ENCODE assay signal across 8 mouse cellular contexts in the genomic region with DNA sequence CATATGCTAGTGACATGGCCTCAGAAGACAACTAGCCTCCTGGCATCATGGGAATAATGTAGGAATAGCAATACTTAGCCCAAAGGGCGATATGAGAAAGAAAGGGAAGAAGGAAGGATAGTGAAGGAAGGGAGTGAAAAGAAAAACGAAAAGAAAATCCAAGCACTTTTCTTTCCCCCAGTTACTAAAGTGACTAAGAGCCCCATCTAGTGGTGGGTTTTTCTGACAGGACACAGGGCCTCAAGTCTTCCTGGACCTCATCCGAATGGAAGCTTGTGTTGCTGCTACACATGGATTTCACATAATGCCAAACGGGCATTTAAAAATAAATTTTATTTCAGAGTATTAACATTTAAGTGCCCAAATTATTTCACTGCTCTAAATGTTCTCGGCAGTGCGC. TPM values are rescaled to one million over a fixed set of nuclear protein-coding genes. Genes with fewer than 3 reads are reported as not detected.
DNase-seq lines count a peak whose midpoint lies in the region; ATAC-seq and TF ChIP-seq lines count a peak whose summit lies in the region.

No protein-coding gene starts in this region.

- H3K9me3 ChIP-seq in lung, postnatal 0 days (ENCODE audit: low read length), result no peaks in the 10 kb centered on the region

- no peak overlapping the region for H3K27ac ChIP-seq in left cerebral cortex, adult 2 months
- H3K27ac ChIP-seq in lung, postnatal 0 days (ENCODE audit: low read length), result no peak overlapping the region

- H3K4me1 ChIP-seq in lung, postnatal 0 days (ENCODE audit: insufficient read depth, low read depth, low read length), result no peaks in the 10 kb centered on the region

- H3K9ac ChIP-seq in lung, postnatal 0 days (replicated peaks; ENCODE audit: low read depth), result no peak overlapping the region

- no peaks in the 10 kb centered on the region for H3K36me3 ChIP-seq in lung, postnatal 0 days (ENCODE audit: insufficient read depth, low read length)

- no peak overlapping the region for H3K4me2 ChIP-seq in lung, postnatal 0 days (replicated peaks; ENCODE audit: low read depth, low read length)

- TF ChIP-seq EP300 in lung, postnatal 0 days (IDR thresholded peaks at IDR 0.05), result no peak

- WGBS in lung, postnatal 0 days, result 50% methylated on average over 6 of the region's 6 CpGs

- DNase-seq in cerebellum, adult 8-10 months, result peak; percentile 21
- DNase-seq in left cerebral cortex, adult 2 months (ENCODE audit: extremely low spot score in 1 of 2, low spot score in 2 of 2), result peak; percentile 26 to 36
- DNase-seq in left cerebral cortex, adult 11 months (ENCODE audit: low spot score), result no peak
- peak; percentile 64 for DNase-seq in MN1 (ENCODE audit: low spot score)
- DNase-seq in lung, postnatal 0 days (ENCODE audit: low spot score), result peak; percentile 64
- DNase-seq in spleen, postnatal 4 days (ENCODE audit: low spot score in 2 of 2), result no peak

- intact Hi-C loops in left cerebral cortex, adult 2 months (cut with DNase I), result loop anchor here (2.0 to 5.0 kb wide), 4 partner anchors 307 to 636 kb away; no protein-coding TSS in a partner anchor

- no peak overlapping the region for H3K4me3 ChIP-seq in left cerebral cortex, adult 2 months
- no peak overlapping the region for H3K4me3 ChIP-seq in lung, postnatal 0 days (ENCODE audit: low read depth, low read length)

- no peak for ATAC-seq in cerebellum, adult (ENCODE audit: insufficient number of reproducible peaks, low FRiP score, low TSS enrichment)
- ATAC-seq in erythroblast, adult 5-6 weeks (replicated peaks; ENCODE audit: low FRiP score, poor library complexity, severe bottlenecking), result peak; percentile 84
- ATAC-seq in lung, postnatal 0 days, result no peak

- no peaks in the 10 kb centered on the region for H3K27me3 ChIP-seq in lung, postnatal 0 days (replicated peaks; ENCODE audit: insufficient read depth, low read length)

- TF ChIP-seq CTCF in left cerebral cortex, adult 2 months (IDR thresholded peaks at IDR 0.05), result peak; percentile 78
- TF ChIP-seq CTCF in lung, postnatal 0 days (IDR thresholded peaks at IDR 0.05), result peak; percentile 78

RNA-seq across cellular contexts. Expression of gene Stxbp4, which starts 14.4 kb away (rescaled TPM):
- total RNA-seq in left cerebral cortex, adult 2 months (2021), result 10 to 100 TPM; 12.3 to 13.0 TPM
- 28.6 and 34.9 TPM in 2 replicates for total RNA-seq in erythroblast, adult 5-6 weeks (2015; ENCODE audit: low replicate concordance)
- 29.7 and 41.9 TPM in 2 replicates for total RNA-seq in erythroblast, adult 5-6 weeks (2017; ENCODE audit: low replicate concordance)
- 4.2 and 6.9 TPM in 2 replicates for polyA plus RNA-seq in lung, postnatal 0 days (2015; fragmentation: Nextera tagmentation; extraction: Ambion mirVana)

RNA-seq across cellular contexts. Expression of gene Cox11, which starts 14.5 kb away (rescaled TPM):
- 10 to 100 TPM; 26.7 to 32.5 TPM for total RNA-seq in left cerebral cortex, adult 2 months (2021)
- 40.3 and 52.6 TPM in 2 replicates for total RNA-seq in erythroblast, adult 5-6 weeks (2015; ENCODE audit: low replicate concordance)
- 33.4 and 45.7 TPM in 2 replicates for total RNA-seq in erythroblast, adult 5-6 weeks (2017; ENCODE audit: low replicate concordance)
- 17.6 and 20.0 TPM in 2 replicates for polyA plus RNA-seq in lung, postnatal 0 days (2015; fragmentation: Nextera tagmentation; extraction: Ambion mirVana)

Comparison
In these comparisons a context has a peak if more than half of its experiments do, and no peak if none do; other contexts are left out.
1. DNase-seq: peak in cerebellum, adult 8-10 months (single experiment), left cerebral cortex, adult 2 months (2 of 2), MN1 (single experiment) and lung, postnatal 0 days (single experiment); none in left cerebral cortex, adult 11 months (single experiment) and spleen, postnatal 4 days (0 of 2).